Mouse (Mus musculus): ENCODE results near the gene Dnttip2. TPM values are rescaled to one million over a fixed set of nuclear protein-coding genes. Genes with fewer than 3 reads are reported as not detected.
"Not testable (repeated sequence)": the region's sequence is repeated elsewhere in the genome, so short reads cannot be mapped to it uniquely, and the experiment has no call there.

Dnttip2 gene
- total RNA-seq, 2 experiments from 2014 or later = 31.9 to 68.3 TPM

DNA sequence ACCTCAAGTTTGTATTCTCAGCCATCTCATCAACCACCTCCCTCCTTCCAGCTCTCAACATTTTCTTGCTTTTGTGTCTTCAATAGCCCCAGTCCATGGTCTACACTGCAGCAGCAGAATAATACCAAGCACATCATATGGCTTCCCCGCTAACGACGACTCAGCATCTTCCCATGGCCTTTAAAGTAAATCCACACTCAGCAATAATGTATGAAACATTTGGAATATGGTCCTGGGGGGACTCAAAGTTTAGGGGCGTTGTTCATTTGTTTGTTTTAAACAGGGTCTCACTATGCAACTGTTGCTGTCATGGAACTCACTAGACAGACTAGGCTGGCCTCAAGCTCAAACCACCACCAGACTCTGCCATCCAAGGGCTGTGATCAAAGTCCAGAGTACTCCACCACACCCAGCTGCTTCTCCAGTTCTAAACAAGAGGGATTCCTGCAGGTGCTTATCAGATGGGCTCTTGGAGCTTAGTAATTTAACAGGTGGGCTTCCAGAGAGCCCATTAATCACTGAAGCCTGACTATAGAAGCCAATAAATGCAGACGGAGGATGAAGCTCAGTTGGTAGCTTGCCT, 14.5 kb downstream of the Dnttip2 start:
- no peak for ATAC-seq (replicated peaks; ENCODE audit: low FRiP score, poor library complexity, severe bottlenecking)

DNA sequence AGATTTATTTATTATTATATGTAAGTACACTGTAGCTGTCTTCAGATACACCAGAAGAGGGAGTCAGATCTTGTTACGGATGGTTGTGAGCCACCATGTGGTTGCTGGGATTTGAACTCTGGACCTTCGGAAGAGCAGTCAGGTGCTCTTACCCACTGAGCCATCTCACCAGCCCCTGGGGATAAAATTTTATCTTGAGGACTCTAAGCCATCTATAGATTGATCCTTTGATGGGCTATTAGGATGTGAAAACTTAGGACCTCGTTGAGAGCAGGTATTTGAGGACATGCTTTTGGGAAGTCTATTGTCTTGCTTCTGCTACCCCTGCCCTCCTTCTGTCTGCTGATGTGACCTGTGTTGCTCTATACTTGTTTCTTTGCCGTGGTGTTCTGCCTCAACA, 15.2 kb downstream of the Dnttip2 start:
- not testable (repeated sequence) for ATAC-seq (replicated peaks; ENCODE audit: low FRiP score, poor library complexity, severe bottlenecking)

GRCm38 (mm10) chr3:122290696-122291095, 16.5 kb downstream of the Dnttip2 start:
- ATAC-seq (replicated peaks; ENCODE audit: low FRiP score, poor library complexity, severe bottlenecking) = no peak

- no peak for ATAC-seq (replicated peaks; ENCODE audit: low FRiP score, poor library complexity, severe bottlenecking)
Measured at GRCm38 (mm10) chr3:122291828-122292227, 17.6 kb downstream of the Dnttip2 start.

DNA sequence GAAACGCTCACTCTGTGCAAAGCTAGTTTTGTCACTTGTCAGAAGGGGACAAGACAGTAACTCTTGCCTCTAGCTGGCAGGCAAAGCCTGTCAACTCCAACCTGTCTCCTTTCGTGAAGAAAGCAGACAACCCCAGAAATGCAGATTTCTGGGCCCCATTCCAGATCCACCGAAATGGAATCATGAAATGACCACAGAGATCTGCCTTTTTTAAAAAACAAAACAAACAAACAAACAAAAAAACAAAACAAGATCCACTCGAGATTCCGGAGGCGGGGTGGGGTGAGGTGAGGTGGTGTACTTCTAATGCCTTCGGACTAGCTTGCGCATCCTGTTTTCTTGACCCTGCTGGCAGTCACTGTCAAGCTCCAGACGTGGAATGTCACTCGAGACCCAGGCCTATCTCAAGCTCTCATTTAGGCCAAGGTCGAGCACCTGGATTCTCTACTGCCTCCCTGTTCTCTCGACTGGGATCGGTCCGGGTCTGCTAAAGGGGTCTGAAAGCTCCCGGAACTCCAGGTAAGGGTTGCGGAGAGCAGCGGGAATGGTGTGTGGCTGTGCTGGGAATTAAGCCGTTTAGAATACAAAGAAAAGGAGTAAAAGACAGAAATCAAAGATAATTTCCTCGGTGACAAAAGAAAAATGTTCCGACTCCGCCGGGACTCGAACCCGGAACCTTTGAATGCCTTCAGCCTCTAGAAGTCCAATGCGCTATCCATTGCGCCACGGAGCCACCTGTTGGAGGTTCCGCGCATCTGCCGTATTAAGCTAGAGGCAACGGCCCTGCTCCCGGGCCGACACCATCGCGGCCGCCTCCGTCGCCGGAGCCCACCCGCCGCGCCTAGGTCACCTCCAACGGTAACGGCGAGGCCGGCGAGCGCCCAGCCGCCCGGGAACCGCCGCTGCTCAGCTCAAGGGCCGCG, 18.4 kb downstream of the Dnttip2 start:
- ATAC-seq (replicated peaks; ENCODE audit: low FRiP score, poor library complexity, severe bottlenecking) = peak; percentile 83

DNA sequence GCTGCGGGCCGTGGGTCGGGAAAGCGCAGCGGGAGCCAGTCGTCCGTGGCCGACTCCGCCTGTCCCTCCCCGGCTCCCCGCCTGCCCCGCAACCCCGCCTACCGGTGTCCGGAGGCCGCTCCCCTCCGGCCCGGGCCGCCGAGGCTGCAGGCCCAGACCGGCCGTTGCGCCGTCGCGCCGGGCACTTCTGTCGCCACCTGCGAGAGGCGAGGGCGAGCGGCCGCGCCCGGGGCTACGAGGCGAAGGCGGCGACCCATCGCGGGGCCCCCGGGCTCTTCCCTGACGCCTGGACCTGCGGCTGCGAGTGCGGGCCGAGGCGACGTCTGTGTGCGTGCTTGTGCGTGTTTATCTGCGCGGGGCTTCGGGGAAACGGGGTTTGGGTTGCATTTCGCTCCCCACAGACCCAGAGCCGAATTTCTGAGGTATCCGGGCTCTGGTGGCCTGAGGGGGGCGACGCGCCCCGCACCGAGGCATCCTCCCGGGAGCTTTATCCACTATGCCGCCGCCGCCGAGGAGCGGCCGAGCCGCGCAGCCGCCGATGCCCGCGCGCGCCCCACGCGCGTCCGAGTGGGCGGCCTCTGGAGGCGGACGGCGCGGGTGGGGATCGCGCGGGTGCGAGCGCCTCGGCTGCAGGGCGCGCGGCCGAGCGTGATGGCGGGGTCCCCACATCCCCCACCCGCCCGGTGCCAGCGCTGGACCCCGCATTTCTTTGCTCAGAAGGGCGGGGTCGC, 19.2 kb downstream of the Dnttip2 start:
- peak; percentile 84 for ATAC-seq (replicated peaks; ENCODE audit: low FRiP score, poor library complexity, severe bottlenecking)

DNA sequence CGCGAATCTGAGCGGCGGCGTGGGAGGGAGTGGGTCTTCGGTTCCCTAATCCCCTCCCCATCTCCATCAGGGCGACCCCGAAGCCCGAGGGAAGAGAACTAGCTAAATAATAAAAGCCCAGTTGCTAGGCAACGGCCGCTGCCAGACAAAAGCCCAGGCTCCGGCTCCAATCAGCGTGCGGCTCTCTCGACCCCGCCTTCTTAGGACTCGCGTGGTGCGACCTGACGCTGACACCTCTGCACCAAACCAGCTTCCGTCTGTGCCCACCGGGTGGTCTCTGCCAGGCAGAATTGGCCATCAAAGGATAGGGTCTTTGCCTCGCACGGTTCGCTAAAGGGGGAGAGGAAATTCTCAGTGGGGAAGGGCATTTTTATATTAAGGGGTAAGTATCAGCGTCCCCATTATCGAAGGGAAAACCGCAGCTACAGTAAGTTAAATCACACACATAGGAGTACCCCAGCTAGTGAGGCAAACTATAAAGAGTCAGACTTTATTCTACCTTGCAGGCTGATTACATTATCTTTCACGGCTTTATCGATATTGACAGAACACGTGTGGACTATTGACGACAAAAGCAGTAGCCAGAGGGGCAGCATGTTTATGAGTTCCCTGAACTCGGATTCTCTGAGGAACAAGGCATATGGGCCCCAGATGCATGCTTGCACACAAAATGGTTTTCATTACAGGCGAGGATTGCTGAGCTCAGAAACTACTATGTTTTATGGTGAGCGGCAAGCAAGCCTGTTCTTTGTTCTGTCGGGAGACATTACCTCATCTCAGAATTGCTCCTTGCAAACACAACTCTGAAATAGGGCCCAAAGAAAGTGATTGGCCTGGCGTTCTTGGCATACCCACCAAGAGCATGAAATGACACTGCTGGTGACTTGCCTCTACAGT, 20.0 kb downstream of the Dnttip2 start, which contains the start of gene Bcar3:
Gene Bcar3, plus strand, starts transcription at position 183 of the 897 bp plus-strand sequence.
- ATAC-seq (replicated peaks; ENCODE audit: low FRiP score, poor library complexity, severe bottlenecking) = 0 out of 2 replicates have a peak, but pooled peaks have one; percentile 37

- ATAC-seq (replicated peaks; ENCODE audit: low FRiP score, poor library complexity, severe bottlenecking) = peak; percentile 53; the same call in 1 of the 2 replicates
Measured at GRCm38 (mm10) chr3:122295511-122295910, 21.3 kb downstream of the Dnttip2 start.

DNA sequence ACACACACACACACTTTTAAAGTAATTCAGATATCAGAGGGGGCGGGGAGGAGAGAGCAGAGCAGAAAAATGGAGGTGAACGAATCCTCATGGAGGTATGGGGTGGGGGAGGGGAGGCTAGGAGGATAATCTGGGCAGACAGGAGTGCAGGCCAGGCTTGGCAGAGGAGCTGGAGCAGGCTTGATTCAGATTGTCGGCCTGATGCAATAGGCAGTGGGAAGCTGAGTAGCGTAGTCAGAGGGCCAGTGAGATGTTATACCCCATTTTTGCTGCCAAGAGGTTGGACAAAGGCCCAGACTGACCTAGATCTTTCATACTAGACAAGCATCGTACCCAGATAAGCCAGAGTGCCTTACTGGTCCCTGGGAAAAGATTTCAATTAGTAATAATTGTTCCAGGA, 22.8 kb downstream of the Dnttip2 start:
- ATAC-seq (replicated peaks; ENCODE audit: low FRiP score, poor library complexity, severe bottlenecking) = no peak

GRCm38 (mm10) chr3:122300983-122301919, 27.1 kb downstream of the Dnttip2 start:
- ATAC-seq (replicated peaks; ENCODE audit: low FRiP score, poor library complexity, severe bottlenecking) = no peak

- ATAC-seq (replicated peaks; ENCODE audit: low FRiP score, poor library complexity, severe bottlenecking) = no peak
Measured at GRCm38 (mm10) chr3:122304560-122304959, 30.4 kb downstream of the Dnttip2 start.

DNA sequence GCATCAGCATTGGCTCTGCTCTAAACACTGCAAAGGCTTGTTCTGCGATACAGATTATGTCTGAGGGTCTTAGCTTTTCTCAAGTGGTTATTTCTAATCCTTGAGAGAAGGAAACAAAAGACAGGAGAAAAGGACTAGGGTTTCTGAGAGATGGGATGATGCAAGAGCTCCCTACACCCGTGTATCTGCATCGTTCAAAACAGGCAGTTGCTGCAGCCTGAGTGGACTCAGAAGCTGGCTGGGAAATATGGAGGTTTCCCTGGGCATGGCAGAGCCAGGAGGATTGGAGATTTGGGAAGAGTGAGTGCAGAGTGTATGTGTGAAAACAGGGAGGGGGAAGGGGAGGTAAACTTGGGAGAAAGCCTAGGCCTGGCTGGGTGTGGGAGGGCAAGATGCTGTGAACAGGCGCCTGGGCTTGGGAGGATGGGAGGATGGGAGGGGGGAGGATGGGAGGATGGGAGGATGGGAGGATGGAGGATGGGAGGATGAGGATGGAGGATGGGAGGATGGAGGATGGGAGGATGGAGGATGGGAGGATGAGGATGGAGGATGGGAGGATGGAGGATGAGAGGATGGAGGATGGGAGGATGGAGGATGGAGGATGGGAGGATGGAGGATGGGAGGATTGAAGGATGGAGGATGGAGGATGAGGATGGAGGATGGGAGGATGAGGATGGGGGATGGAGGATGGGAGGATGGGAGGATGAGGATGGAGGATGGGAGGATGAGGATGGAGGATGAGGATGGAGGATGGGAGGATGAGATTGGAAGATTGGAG, 33.9 kb downstream of the Dnttip2 start:
- ATAC-seq (replicated peaks; ENCODE audit: low FRiP score, poor library complexity, severe bottlenecking) = no peak; the same call in 1 of the 2 replicates

GRCm38 (mm10) chr3:122308981-122309380, 34.8 kb downstream of the Dnttip2 start:
- ATAC-seq (replicated peaks; ENCODE audit: low FRiP score, poor library complexity, severe bottlenecking) = no peak

- peak; percentile 75 for ATAC-seq (replicated peaks; ENCODE audit: low FRiP score, poor library complexity, severe bottlenecking)
Measured at GRCm38 (mm10) chr3:122312078-122312477, 37.9 kb downstream of the Dnttip2 start.

DNA sequence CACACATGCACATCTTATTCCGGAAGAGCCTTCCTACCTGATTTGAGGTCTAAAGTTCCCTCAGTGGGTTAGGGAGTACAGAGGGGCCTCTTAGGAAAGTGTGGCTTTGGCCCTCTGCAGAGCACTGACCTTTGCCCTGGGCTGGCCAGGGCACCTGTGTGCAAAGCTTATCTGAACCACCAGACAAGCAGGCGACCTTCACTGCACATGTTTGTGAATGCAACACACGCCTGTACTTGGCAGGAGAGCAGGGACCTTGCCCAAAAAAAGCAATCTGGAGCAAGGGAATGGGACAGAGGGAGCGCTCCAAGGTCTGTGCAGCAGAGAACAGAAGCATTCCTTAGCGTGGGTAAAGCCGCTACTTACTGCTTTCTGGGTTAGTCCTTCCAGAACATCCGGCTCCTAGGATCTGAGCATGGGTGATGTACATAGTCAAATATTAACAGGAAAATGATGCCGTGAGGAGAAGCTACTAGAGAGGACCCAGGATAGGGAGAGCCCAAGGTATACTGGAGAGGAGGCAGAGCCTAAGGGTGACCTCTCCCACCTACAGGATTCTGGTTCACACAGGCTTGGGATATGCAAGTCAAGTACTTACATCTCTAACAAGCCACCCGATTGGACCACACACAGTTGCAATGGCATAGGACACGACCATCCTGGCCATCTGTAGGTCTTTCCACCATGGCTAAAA, 38.9 kb downstream of the Dnttip2 start:
- no peak for ATAC-seq (replicated peaks; ENCODE audit: low FRiP score, poor library complexity, severe bottlenecking)

GRCm38 (mm10) chr3:122313936-122314335, 39.7 kb downstream of the Dnttip2 start:
- ATAC-seq (replicated peaks; ENCODE audit: low FRiP score, poor library complexity, severe bottlenecking) = no peak

DNA sequence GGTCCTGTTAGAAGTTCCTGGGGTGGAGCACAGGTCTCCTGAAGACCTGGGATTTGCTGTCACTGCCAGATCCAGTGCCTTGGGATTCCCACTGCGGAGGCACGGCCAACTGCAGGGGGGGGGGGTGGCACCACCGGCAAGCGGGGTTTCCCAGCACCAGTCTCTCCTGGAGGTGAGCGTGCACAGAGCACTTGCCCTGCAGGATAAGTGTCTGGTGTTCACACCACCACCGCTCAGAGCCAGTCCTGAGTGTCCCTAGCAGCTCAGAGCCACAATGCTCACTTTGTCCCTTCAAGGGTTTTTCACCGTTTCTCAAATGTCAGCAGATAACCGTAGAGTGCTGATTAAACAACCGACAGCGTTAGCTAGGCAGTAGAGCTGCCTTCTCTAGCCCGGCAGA, 42.4 kb downstream of the Dnttip2 start:
- no peak for ATAC-seq (replicated peaks; ENCODE audit: low FRiP score, poor library complexity, severe bottlenecking)

Data from erythroid progenitor cell, adult 5-6 weeks (primary cell).